Mouse (Mus musculus) gastrocnemius, postnatal 25 days (tissue): ENCODE data around the gene Spns2. TPM values are rescaled to one million over a fixed set of nuclear protein-coding genes. Genes with fewer than 3 reads are reported as not detected.
"Not testable (repeated sequence)": the region's sequence is repeated elsewhere in the genome, so short reads cannot be mapped to it uniquely, and the experiment has no call there.

ENCODE experiments used
- DNase-seq: peaks from one replicate; pipeline ENCODE4 v3.0.0; 2022
- total RNA-seq, 2 experiments: library from RNA; stranded (reverse); gene quantifications; 1 replicate in 1 of 2; 2 replicates in 1 of 2; pipeline ENCODE4 v1.2.3; 2021

Gene Spns2
- total RNA-seq, 2 experiments from 2014 or later: 12.4 to 16.9 TPM

DNA sequence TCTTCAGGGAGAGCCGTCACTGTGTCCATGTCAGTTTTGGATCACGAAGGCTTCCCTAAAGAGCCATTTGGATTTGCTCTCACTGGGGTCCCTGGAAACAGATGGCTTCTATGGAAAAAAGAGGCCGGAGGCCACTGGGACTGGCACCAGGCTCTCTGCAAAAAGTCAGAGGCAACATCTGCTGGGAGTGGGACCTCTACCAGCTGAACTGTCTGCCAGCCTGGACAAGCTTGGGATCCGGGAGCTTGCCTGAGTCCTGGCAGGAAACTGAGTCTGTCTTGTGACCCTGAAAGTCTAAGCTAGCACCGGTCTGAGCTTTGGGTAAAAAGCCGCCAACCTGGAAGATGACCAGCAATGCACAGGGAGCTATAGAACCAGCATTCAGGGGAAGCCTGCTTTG, 18.3 kb downstream of the Spns2 start:
- DNase-seq: no peak

DNA sequence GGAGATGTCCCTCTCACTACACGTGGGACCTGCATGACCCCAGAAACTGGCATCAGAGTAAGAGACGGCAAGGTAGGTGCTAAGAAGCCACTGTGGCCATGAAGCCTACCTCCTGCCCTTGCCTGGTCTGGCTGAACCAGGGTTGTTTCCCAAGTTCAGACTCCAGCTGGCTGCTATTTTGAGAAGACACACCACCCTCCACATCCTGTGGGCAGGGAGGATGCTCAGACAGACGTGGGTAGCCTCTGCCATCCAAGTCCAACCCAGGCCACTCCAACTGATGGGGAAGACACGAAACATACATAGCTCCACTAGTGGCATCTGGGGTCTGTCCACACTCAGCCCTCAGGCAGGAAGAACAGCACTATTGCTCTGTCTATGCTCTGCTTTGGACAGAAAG, 19.7 kb downstream of the Spns2 start:
- no peak for DNase-seq

DNA sequence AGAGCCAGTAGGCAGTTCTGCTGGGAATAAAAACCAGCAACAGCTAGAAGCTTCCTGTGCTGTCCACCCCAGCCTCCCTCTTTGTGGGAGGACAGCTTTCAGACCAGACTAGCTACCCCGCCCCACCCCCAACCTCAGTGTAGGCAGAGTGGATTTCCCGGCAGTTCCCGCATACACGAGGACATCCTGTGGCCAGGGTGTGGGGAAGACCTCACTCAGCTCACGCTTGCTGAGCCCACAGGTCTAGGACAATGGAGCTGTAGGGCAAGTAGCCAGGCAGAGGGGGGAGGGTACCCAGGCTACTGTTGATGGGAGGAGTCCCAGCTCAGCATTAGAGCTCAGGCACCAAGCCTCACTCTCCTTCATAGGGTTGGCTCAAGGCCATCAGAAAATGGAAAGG, 20.5 kb downstream of the Spns2 start:
- peak; percentile 61 for DNase-seq

DNA sequence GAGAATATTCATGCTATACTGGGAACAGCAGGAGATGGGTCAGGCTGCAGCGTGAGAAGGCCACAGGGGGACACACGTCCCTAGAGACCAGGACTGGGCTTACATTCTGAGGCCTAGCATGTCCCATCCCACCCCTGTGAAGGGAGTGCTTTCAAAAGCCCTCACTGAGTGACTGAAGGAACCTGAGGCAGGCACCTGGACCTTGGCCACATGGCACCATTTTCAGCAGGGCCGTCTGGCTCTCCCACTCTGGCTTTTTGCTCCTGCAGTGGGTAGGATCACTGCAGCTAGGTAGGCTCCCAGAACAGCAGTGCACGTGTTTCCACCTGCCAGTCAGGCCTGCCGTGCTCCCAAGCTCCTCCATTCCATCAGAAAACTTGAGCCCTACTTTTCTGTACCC, 21.2 kb downstream of the Spns2 start:
- DNase-seq: no peak

DNA sequence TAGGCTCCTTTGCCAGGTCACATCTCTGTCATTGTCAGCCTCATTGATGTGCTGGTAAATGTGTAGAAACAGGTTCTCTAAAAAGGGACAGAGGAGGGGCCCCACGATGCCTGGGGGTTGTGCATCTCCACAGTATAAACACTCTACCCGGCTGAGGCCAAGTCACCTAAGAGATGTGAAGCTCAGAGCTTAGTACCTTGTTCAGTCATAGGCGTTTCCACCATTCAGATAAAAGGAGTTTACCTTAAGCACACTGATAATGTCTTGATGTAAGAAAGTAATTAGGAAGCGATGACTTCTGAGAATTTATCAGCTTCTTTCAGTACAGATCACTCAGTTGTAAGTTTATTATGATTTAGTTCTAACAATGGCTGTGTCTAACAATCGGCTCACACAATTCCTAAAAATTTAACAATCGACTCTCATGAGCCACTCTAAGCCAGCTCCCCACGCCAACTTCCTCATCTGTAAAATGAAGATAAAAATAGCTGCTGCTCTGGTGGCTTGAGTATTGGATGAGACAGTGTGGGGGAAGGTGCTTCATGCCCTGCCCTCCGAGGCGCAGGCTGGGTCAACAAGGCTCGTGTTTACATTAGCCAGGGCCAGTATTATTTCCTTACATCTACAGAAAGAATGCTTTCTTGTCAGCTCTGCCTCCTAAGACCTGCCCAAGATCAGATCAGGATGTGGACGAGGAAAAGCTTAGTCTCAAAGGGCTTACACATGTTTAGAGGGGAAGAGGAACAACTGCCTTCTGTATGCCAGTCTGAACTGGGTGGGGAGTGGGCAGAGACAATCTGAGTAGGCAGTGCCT, 22.8 kb downstream of the Spns2 start:
- no peak for DNase-seq

DNA sequence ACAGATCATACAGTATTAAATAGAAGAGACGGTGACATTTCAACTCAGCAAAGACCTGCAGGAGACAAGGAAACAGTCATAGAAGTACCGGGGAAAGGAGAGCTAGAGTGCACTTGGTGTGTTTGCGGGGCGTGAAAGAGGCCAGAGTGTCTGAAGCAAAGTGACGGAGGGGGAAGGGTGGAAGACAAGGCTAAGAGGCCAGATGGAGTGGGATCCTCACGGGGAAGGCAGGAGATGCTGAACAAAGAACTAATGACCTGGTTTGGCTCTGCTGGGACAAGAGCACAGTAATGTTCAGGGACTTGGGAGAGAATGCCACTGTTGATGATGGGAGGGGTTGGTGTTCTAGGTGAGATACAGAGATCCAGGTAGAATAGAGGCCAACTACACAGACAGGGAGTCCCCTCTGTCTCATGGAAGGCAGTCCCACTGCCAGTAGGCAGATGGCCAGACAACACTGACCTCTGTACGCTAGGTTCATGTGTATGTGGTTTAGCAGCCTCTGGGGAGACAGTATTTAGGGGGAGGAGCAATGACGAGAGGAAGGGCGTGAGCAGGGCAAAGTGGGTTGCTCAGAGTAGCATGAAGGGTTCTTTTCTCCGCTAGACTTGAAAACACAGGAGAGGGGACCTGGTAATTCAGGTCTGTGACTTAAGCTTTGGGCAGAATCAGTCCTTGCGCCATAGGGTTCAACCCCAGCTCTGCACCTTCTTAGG, 23.6 kb downstream of the Spns2 start:
- no peak for DNase-seq

DNA sequence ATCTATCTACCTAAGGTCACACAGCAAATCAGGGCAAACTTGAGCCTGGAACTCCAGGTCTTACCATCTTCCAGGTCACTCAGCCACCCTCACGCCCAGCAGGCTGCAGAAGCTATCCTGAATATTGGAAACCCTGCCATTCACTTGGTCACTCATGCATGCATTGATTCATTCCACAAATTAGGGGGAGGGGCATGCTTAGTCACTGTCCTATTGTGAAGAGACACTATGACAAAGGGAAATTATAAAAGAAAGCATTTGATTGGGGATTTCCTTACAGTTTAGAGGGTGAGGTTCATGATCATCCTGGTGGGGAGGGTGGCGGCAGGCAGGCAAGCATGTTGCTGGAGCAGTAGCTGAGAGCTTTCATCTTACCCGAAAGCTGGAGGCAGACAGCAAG, 24.9 kb downstream of the Spns2 start:
- DNase-seq: no peak

DNA sequence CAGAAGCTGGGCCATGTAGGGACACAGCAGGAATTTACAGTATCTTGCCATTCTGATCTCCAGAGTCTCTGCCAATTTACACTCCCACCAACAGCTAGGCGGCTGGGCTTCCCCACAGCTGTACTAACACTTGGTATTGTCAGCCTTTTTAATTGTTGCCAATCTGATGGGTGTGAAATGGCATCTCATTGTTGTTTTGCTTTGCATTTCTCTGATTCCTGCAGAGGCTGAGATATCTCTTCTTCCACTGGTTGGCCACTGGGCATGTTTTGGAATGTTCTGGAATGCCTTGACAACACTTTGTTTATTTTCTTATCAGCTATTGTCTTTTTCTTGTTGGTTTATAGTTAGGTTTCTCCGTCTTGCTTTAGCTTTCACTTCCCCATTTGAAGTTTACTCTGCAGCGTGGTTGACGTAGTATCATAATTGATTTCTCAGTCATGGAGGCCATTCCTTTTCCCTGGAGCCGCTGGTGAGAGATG, 28.2 kb downstream of the Spns2 start:
- DNase-seq: no peak

DNA sequence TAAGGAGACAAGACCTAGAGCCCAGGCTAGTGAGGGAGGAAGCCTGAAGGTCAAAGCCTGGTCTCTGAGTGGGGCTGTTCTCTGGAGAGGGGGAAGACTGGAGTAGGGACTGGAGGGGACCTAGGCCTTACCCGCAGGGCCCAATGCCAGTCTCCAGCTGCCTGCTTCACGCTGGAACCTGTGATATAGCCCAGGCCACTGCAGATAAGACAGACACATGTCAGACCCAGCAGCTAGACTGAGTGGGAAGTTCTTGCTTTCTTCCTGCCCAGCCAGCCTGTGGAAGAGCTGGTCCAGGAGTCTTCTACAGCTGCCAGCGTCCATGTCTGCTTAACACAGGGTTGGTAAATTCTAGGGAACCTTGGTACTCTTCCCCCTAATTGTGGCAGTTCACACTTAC, 31.2 kb downstream of the Spns2 start:
- DNase-seq: no peak

DNA sequence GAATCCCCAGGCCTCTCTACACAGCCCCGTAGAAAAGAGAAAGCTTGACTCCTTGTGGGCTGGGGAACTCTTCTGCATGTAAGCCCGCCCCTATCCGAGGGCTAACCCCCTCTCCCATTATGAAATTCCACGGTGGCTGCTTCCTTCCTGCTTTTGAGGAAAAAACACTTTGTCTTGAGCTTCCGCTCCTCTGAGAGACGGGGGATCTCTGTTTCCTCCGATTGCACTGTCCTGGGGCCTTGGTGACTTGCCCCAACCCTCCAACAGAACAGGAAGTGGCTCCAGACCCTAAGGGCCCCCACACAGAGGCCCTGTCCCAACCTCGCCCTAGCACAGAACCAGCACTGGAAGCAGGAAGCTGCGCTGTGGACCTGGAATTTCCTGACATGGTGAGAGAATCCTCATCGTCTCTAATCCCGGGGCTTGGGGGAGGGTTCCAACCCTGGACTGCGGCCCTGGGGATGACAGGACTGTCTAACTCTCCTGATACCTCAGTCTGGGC, 31.7 kb downstream of the Spns2 start:
- peak; percentile 55 for DNase-seq

DNA sequence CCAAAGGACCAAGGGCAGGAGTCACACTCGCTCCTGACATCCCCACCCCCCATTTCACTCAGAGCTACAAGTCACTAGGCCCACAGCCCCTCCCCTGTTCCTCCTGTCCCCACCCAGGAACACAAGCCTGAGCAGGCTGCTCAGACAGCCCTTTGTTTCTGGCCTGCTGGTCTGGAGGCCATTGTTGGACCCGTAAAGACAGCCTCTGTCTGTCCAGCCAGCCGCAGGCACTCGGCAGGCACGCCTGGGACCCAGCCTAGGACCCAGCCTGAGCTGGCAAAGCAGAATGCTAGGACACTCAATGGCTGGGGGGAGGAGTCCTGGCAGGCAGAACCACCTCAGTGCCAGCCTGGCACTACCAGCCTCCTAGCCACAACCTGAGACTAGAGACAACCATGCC, 34.0 kb downstream of the Spns2 start:
- no peak for DNase-seq

DNA sequence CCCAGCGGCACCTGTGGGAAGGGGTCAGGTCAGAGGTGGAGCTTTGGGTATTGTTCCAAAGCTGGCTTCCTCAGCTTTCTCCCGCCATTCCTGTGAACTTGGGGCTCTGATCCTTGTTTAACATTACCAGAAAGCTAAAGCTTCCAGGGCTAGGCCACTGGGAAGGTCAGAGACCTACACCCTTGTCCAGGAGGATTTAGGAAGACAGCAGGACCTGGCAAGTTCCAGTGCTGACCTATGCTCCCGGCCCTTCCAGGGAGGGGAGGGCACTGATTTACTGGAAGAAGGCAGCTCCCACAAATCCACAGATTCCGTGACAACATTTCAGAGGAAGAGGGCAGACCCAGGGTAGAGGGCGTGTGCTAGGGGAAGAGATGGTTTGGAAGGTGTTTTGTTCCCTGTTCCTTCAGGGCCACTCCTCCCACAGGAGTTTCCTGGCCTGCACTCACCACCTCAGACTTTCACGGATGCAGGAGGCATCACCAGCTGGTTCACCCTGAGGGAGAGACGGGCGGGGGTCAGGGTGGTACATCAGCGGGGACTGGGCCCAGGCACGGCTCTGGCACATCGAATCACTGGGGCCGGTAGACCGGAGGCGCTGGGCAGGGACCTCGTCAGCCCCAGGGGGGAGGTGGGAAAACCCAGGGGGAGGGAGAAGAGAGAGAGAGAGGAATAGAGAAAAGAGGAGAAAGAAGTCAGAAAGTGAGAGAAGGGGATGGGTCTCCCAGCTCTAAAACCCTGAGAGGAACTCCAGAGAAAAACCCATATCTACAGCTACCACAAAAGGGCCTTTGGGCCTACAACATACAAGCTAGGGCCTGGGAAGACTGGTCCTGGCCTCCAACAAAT, 36.4 kb downstream of the Spns2 start:
- DNase-seq: no peak

DNA sequence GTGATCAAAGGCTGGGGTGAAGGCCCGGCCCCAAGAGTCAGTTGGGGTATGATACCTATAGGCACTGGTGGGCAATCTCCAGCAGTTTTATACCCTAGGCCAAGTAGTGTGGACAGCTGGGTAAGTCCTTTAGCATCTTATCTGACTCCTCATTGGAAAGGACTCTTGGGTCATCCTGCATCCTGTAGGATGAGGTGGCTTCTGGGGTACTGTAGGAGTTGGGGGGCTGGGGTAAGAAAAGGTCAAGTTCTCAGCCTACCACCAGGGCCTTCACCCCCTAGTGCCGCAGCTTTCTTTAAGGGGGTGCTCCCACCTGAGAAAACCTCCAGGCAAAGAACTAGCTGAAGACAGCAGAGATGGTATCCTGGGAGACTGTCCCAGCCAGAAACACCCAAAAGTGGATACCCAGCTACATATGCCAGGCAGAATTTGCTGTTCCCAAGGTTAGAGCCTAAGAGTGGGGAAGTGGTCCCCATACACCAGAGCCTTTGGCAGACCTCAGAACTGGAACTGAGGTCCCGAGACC, 37.5 kb downstream of the Spns2 start:
- DNase-seq: no peak

DNA sequence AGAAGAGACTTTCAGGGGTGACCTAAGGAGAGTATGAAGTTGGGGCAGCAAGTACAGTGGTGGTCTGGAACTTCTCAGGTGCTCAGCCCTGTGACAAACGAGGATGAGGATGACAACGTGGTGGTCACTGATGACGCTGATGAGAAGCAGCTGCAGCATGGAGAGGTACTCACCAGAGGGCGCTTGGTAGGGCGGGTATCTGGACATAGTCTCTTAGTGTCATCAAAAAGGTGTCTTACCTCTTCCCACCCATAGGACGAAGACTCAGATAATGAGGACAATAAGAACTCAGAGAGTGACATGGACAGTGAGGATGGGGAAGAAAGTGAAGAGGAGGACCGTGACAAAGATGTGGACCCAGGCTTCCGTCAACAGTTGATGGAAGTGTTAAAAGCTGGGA, 42.2 kb downstream of the Spns2 start:
- DNase-seq: no peak

DNA sequence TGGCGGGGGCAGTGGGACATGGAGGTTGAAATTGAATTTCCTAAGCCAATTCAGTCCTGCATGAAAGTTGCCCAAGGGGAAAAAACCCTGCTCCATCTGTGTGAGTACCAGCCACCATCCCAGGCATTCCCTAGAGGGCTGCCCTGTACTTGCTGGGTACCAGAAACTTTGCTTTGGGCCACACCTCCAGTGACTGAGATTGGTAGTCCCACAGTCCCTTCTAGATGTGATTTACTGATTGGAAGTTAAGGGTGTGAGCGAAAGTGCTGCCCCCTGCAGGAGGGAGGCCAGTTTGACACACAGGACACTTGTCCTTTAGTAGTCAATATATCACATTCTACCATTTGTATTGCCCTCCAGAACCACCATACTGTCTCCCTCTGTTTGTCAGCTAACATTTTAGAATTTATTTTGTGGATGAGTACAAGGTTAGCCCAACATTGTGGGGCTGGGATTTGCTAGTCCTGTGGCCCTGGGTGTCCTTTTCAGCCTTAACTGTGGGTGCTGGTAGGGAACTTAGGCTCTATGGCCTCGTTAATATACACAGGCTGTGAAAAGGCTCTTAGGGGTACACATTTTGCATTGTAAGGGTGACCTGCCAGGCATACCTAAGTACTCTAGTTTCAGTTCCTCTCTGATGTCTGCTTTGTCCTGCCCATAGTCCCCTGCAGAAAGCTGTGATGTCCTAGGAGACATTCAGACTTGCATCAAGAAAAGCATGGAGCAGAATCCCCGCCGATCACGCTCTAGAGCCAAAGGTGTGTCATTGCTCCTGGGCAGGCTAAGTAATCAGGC, 43.2 kb downstream of the Spns2 start:
- DNase-seq: no peak

DNA sequence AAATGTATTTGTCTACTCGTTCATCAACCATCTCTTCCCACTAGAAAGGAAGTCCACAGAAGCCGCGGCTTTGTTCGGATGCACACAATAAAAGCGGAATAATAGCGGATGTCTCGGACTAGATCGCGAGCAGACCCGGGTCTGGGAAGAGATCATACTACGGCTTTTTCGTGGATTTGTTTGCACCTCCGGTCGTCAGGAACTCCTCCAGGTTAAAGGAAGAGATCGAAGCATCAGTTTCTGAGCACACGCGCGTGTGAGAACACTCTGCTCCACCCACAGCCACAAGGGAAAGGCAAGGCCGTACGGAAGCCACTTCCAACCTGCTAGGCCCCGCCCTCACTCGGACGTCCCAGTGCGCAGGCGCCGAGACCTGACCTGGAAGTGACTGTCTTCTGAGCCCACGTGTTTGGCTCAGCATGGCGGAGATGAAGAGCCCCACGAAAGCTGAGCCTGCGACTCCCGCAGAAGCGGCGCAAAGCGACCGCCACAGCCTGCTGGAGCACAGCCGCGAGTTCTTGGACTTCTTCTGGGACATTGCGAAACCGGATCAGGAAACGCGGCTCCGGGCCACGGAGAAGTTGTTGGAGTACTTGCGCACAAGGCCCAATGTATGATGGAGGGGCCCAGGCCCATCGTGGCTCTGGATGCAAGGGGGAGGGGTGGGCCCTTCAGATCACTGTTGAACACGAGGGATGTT, 48.6 kb downstream of the Spns2 start, which contains the start of gene Mybbp1a:
Mybbp1a (plus strand) TSS at position 391 of the 700 bp plus-strand sequence.
- DNase-seq: peak; percentile 95

DNA sequence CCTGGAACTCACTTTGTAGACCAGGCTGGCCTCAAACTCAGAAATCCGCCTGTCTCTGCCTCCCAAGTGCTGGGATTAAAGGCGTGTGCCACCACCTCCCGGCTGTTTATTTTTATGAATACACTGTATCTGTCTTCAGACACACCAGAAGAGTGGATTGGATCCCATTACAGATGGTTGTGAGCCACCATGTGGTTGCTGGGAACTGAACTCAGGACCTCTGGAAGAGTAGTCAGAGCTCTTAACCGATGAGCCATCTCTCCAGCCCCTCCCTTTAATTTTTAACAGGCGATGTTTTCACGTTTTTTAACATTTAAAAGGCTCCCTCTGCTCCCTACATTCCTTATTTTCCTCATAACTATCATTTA, 49.1 kb downstream of the Spns2 start:
- not testable (repeated sequence) for DNase-seq

DNA sequence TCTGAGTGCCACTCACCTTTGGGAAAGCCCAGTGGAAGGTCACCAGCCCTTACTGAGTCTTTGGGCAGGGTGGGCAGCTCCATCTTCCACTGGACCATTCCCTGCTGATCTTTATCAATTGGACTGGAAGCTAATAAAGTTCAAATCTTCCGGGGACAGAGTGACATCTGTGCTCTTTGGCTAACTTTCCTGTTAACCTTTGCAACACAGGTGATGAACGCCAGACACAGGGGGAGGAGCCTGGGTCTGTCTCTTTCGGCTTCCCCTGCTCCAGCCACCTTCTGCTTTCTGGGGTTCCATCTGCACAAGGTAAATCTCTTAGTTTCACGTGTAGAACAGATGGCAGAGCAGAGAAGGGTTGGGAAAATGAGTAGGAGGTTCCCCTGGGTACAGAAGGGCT, 51.3 kb downstream of the Spns2 start:
- no peak for DNase-seq

DNA sequence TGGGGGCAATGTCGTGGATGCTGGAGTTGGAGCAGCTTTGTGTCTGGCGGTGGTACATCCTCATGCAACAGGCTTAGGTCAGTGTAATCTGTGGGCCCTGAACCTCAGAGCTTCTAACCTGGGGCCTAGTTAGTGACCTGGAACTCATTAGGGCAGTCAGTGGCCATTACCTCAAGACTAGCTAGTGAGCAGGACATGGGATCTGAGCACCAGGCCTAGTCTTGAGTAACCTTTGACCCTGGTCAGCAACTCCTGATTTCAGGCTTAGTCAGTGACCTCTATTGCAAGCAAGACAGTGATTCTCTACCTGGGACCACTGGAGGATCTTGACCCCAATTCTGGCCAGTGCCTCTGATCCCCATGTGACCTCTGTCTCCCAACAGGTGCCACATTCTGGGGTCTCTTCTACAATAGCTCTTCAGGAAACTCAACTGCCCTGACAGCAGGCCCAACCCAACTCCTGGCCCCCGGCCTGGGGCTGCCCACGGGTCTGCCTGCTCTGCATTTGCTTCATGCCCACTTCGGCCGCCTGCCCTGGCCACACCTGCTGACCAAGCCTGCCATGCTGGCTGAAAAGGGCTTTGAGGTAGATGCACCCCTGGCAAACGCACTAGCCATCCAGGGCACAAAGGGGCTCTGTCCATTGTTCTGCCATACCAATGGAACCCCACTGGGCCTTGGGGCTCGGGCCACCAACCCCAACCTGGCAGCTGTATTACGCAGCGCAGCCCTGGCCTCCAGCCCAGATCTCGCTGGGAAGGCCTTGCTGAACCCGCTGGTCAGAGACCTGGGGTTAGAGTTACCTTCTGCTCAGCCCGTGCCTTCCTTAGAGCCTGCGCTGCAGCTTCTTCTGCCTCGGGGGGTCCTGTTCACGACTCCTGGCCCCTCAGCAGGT, 52.7 kb downstream of the Spns2 start:
- peak; percentile 38 for DNase-seq

DNA sequence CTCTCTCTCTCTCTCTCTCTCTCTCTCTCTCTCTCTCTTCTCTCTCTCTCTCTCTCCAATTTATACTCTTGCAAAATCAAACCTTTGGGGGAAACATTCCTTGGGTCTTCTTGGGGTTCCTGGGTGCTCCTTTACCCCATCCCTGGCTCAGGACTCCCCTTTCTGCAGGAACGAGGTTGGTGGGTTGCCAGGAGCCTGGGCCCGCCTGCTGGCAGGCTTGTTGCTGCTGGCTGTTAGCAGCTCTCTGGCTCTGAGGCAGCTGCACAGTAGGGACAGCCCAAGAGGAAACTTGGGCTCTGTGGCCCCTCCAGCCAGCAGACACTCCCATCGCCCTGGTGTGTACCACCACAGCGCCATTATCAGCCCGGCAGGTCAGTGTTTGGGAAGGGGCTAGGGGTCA, 53.4 kb downstream of the Spns2 start:
- peak; percentile 41 for DNase-seq
